Mouse (Mus musculus) Muller cell, postnatal 12 days (primary cell): ENCODE measurements around the gene Gm10964.
A peak's percentile ranks its signal among the peaks of the same experiment; 100 is the strongest.

ENCODE experiments used
- DNase-seq: peaks from one replicate; pipeline ENCODE4 v3.0.0-alpha.2; 2015; ENCODE audit errors: inconsistent ontology term

Gm10964 gene

GRCm38 (mm10) chr3:103734696-103735519 lies 4.3 kb upstream of the Gm10964 start:
- peak; percentile 74 for DNase-seq

- no peak for DNase-seq
Measured at GRCm38 (mm10) chr3:103735776-103736600, 3.2 kb upstream of the Gm10964 start.

- no peak for DNase-seq
Measured at GRCm38 (mm10) chr3:103737061-103737754, 2.0 kb upstream of the Gm10964 start.

- peak; percentile 93 for DNase-seq
Measured at GRCm38 (mm10) chr3:103737778-103738571, 1.2 kb upstream of the Gm10964 start, which contains the start of gene Olfml3. Gene Olfml3 (minus strand): TSS chr3:103738001.

GRCm38 (mm10) chr3:103740342-103740741 lies 1.2 kb downstream of the Gm10964 start:
- peak; percentile 22 for DNase-seq

- DNase-seq, result no peak
Measured at GRCm38 (mm10) chr3:103743208-103743607, 4.0 kb downstream of the Gm10964 start.

- no peak for DNase-seq
Measured at GRCm38 (mm10) chr3:103745001-103745770, 6.0 kb downstream of the Gm10964 start.

- no peak for DNase-seq
Measured at GRCm38 (mm10) chr3:103746711-103747110, 7.5 kb downstream of the Gm10964 start.

GRCm38 (mm10) chr3:103751558-103751957 lies 12.4 kb downstream of the Gm10964 start:
- no peak for DNase-seq

- DNase-seq, result no peak
Measured at GRCm38 (mm10) chr3:103755351-103755750, 16.2 kb downstream of the Gm10964 start.

GRCm38 (mm10) chr3:103756920-103757319 lies 17.8 kb downstream of the Gm10964 start:
- DNase-seq, result no peak

GRCm38 (mm10) chr3:103758456-103758855 lies 19.3 kb downstream of the Gm10964 start:
- no peak for DNase-seq

- peak; percentile 32 for DNase-seq
Measured at GRCm38 (mm10) chr3:103759261-103759970, 20.2 kb downstream of the Gm10964 start.

GRCm38 (mm10) chr3:103766789-103767188 lies 27.6 kb downstream of the Gm10964 start:
- no peak for DNase-seq

GRCm38 (mm10) chr3:103771531-103772130 lies 32.5 kb downstream of the Gm10964 start:
- peak; percentile 92 for DNase-seq

GRCm38 (mm10) chr3:103772846-103773245 lies 33.7 kb downstream of the Gm10964 start:
- DNase-seq, result peak; percentile 36

GRCm38 (mm10) chr3:103773508-103773907 lies 34.3 kb downstream of the Gm10964 start:
- DNase-seq, result no peak

GRCm38 (mm10) chr3:103774009-103774408 lies 34.8 kb downstream of the Gm10964 start:
- DNase-seq, result peak; percentile 18

- no peak for DNase-seq
Measured at GRCm38 (mm10) chr3:103777940-103778339, 38.8 kb downstream of the Gm10964 start.
